Mouse (Mus musculus) heart, adult 2 months (tissue): ENCODE measurements around the gene Nek6.

Experiments used
- CTCF ChIP-seq: fragments of 200-600 bp; IDR thresholded peaks from 2 replicates; pipeline ENCODE4 v1.8.1; 2022; ENCODE audit warnings: antibody characterized with exemption, mild to moderate bottlenecking, moderate library complexity
- POLR2A ChIP-seq: fragments of 200-500 bp; IDR thresholded peaks from 2 replicates; pipeline ENCODE4 v1.6.1; 2011; ENCODE audit warnings: mild to moderate bottlenecking, low read depth, low read length, control low read depth; ENCODE audit not compliant: insufficient read depth

DNA sequence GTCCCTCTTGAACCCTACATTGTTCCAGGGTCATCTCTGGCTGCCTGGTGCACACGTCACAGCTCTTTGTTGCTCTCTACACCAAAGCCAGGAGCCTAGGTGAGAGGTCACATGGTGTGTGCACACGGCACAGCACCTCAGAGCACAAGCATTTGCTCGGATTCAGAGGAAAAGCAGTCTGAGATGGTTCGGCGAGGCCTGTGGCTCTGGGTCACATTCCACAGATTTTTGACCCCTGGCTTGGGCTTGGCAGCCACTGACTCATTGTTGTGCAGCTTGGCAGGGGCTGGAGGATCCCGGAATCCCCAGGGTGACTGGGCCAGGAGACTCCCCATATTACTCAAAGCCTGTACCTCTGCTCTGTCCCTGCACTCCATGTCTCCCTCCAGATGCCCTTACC, 34.8 kb downstream of the Nek6 start:
- TF ChIP-seq CTCF: no peak
- TF ChIP-seq POLR2A: no peak
